Comparison of ENCODE assay signal across 8 mouse cellular contexts in genomic region chr15:91709207-91710130, GRCm38 (mm10). TPM values are rescaled to one million over a fixed set of nuclear protein-coding genes. Genes with fewer than 3 reads are reported as not detected.
DNase-seq lines count a peak whose midpoint lies in the region; ATAC-seq and TF ChIP-seq lines count a peak whose summit lies in the region.

No protein-coding gene starts in this region.

- intact Hi-C loops in heart, postnatal 25 days (cut with DNase I): no loop called here

- no peak for DNase-seq in heart, embryonic 10.5 days (ENCODE audit: low spot score)
- no peak for DNase-seq in heart, postnatal 25 days (ENCODE audit: low spot score)
- DNase-seq in ovary, adult 18-20 months (ENCODE audit: low spot score): no peak
- DNase-seq in spleen, adult 18-20 months: no peak

- peak overlapping the region; percentile 42 for H3K4me3 ChIP-seq in heart, embryonic 10.5 days
- H3K4me3 ChIP-seq in E14TG2a.4 (replicated peaks; ENCODE audit: low read length): peak overlapping the region; percentile 32
- peak overlapping the region; percentile 9; the same call in 1 of the 2 replicates for H3K4me3 ChIP-seq in embryonic facial prominence, embryonic 12.5 days
- H3K4me3 ChIP-seq in limb, embryonic 12.5 days (replicated peaks): peak overlapping the region; percentile 19
- peak overlapping the region; percentile 21; the same call in 1 of the 2 replicates for H3K4me3 ChIP-seq in stomach, embryonic 16.5 days (replicated peaks; ENCODE audit: low read length)

- TF ChIP-seq CTCF in E14TG2a.4 (conservative IDR thresholded peaks at IDR 0.05; ENCODE audit: low read length): 0 out of 2 replicates have a peak, but pooled peaks have one; percentile 12

- no peak for ATAC-seq in embryonic facial prominence, embryonic 12.5 days (ENCODE audit: insufficient number of reproducible peaks, insufficient read depth, low FRiP score, low TSS enrichment)
- no peak for ATAC-seq in limb, embryonic 12.5 days (ENCODE audit: insufficient number of reproducible peaks, insufficient read depth, low FRiP score, low TSS enrichment, low read depth)
- no peak for ATAC-seq in stomach, embryonic 16.5 days (ENCODE audit: insufficient read depth, low FRiP score)

- 33% methylated on average over 29 of the region's 29 CpGs for WGBS in heart, embryonic 10.5 days
- WGBS in embryonic facial prominence, embryonic 12.5 days: 31% methylated on average over 29 of the region's 29 CpGs
- WGBS in limb, embryonic 12.5 days: 37% methylated on average over 29 of the region's 29 CpGs
- 36% methylated on average over 29 of the region's 29 CpGs for WGBS in stomach, embryonic 16.5 days

- no peak overlapping the region for H3K27ac ChIP-seq in heart, embryonic 10.5 days
- no peak overlapping the region for H3K27ac ChIP-seq in embryonic facial prominence, embryonic 12.5 days
- H3K27ac ChIP-seq in limb, embryonic 12.5 days: no peak overlapping the region
- H3K27ac ChIP-seq in stomach, embryonic 16.5 days (ENCODE audit: low read length): no peak overlapping the region

- H3K27me3 ChIP-seq in heart, embryonic 10.5 days (ENCODE audit: insufficient read depth, poor library complexity, severe bottlenecking): no peaks in the 10 kb centered on the region
- peaks cover 5% of the 10 kb centered on the region; the same call in 1 of the 2 replicates for H3K27me3 ChIP-seq in E14TG2a.4 (ENCODE audit: insufficient read depth, low read length)
- H3K27me3 ChIP-seq in embryonic facial prominence, embryonic 12.5 days: peaks cover 5% of the 10 kb centered on the region; the same call in 1 of the 2 replicates
- peaks cover 9% of the 10 kb centered on the region; the same call in 1 of the 2 replicates for H3K27me3 ChIP-seq in limb, embryonic 12.5 days
- no peaks in the 10 kb centered on the region for H3K27me3 ChIP-seq in stomach, embryonic 16.5 days (ENCODE audit: control insufficient read depth, insufficient read depth, low read length)

- no peaks in the 10 kb centered on the region for H3K9me3 ChIP-seq in heart, embryonic 10.5 days
- no peaks in the 10 kb centered on the region for H3K9me3 ChIP-seq in E14TG2a.4 (ENCODE audit: low read length)
- H3K9me3 ChIP-seq in embryonic facial prominence, embryonic 12.5 days: no peaks in the 10 kb centered on the region
- no peaks in the 10 kb centered on the region for H3K9me3 ChIP-seq in limb, embryonic 12.5 days
- H3K9me3 ChIP-seq in stomach, embryonic 16.5 days (replicated peaks; ENCODE audit: control insufficient read depth, low read length): no peaks in the 10 kb centered on the region

- H3K4me1 ChIP-seq in heart, embryonic 10.5 days: no peaks in the 10 kb centered on the region
- H3K4me1 ChIP-seq in E14TG2a.4 (replicated peaks; ENCODE audit: low read depth, low read length): peaks cover 10% of the 10 kb centered on the region
- H3K4me1 ChIP-seq in embryonic facial prominence, embryonic 12.5 days: no peaks in the 10 kb centered on the region
- no peaks in the 10 kb centered on the region for H3K4me1 ChIP-seq in limb, embryonic 12.5 days (replicated peaks)
- H3K4me1 ChIP-seq in stomach, embryonic 16.5 days (ENCODE audit: control insufficient read depth, insufficient read depth, low read length): no peaks in the 10 kb centered on the region

- no peak overlapping the region for H3K9ac ChIP-seq in embryonic facial prominence, embryonic 12.5 days
- H3K9ac ChIP-seq in limb, embryonic 12.5 days (replicated peaks): no peak overlapping the region
- no peak overlapping the region for H3K9ac ChIP-seq in stomach, embryonic 16.5 days (ENCODE audit: low read length)

- H3K36me3 ChIP-seq in heart, embryonic 10.5 days: peaks cover 3% of the 10 kb centered on the region; the same call in 1 of the 2 replicates
- H3K36me3 ChIP-seq in E14TG2a.4 (ENCODE audit: insufficient read depth, low read length): no peaks in the 10 kb centered on the region
- H3K36me3 ChIP-seq in embryonic facial prominence, embryonic 12.5 days: no peaks in the 10 kb centered on the region
- H3K36me3 ChIP-seq in limb, embryonic 12.5 days: no peaks in the 10 kb centered on the region
- no peaks in the 10 kb centered on the region for H3K36me3 ChIP-seq in stomach, embryonic 16.5 days (ENCODE audit: control insufficient read depth, insufficient read depth, low read length)

- peak overlapping the region; percentile 44 for H3K4me2 ChIP-seq in embryonic facial prominence, embryonic 12.5 days (replicated peaks)
- peak overlapping the region; percentile 49 for H3K4me2 ChIP-seq in limb, embryonic 12.5 days
- peak overlapping the region; percentile 32 for H3K4me2 ChIP-seq in stomach, embryonic 16.5 days (ENCODE audit: low read depth, low read length)

RNA-seq across cellular contexts. Expression of gene Lrrk2, which starts 36.5 kb away (rescaled TPM):
- 3.3 and 3.5 TPM in 2 replicates for polyA plus RNA-seq in heart, embryonic 10.5 days (2016; fragmentation: Nextera tagmentation; extraction: Ambion mirVana)
- 10 to 100 TPM; 11.2 to 12.4 TPM for total RNA-seq in heart, postnatal 25 days (2021)
- 5.6 and 6.4 TPM in 2 replicates for polyA plus RNA-seq in embryonic facial prominence, embryonic 12.5 days (2016; fragmentation: Nextera tagmentation; extraction: Ambion mirVana)
- polyA plus RNA-seq in limb, embryonic 12.5 days (2016; fragmentation: Nextera tagmentation; extraction: Ambion mirVana): 6.1 and 6.2 TPM in 2 replicates
- 4.4 and 6.2 TPM in 2 replicates for polyA plus RNA-seq in stomach, embryonic 16.5 days (2015; fragmentation: Nextera tagmentation; extraction: Ambion mirVana)
